Mouse (Mus musculus) CD4-positive naive resting alpha-beta T cell, adult 76 days (primary cell): ENCODE measurements around the gene Crygc. TPM values are rescaled to one million over a fixed set of nuclear protein-coding genes. Genes with fewer than 3 reads are reported as not detected.

Experiments
- total RNA-seq: library from RNA; stranded (reverse); gene quantifications from one replicate; pipeline ENCODE4 v1.2.4, GENCODE M21; 2023

The Crygc gene
- not detected for total RNA-seq

GRCm38 (mm10) chr1:65073589-65073988, at the start of gene Crygc:
Crygc (minus strand) TSS chr1:65073689.

GRCm38 (mm10) chr1:65122574-65123372, 49.3 kb upstream of the Crygc start, which contains the start of gene D630023F18Rik:
D630023F18Rik (minus strand) TSS chr1:65123214.

GRCm38 (mm10) chr1:65119438-65119837, 45.9 kb upstream of the Crygc start, which contains the start of gene Gm28845:
Gm28845 (minus strand) TSS chr1:65119558.

GRCm38 (mm10) chr1:65103273-65103672, 29.8 kb upstream of the Crygc start, which contains the start of gene Cryga:
Cryga (minus strand) TSS chr1:65103373.

GRCm38 (mm10) chr1:65082188-65082587, 8.7 kb upstream of the Crygc start, which contains the start of gene Crygb:
Crygb (minus strand) TSS chr1:65082288.

GRCm38 (mm10) chr1:65063352-65063751, 10.1 kb downstream of the Crygc start, which contains the start of gene Crygd:
Crygd (minus strand) TSS chr1:65063452.

GRCm38 (mm10) chr1:65050952-65051351, 22.5 kb downstream of the Crygc start, which contains the start of gene Cryge:
Cryge (minus strand) TSS chr1:65051149.

GRCm38 (mm10) chr1:65032641-65033040, 40.8 kb downstream of the Crygc start, which contains the start of gene Akr1cl:
Akr1cl (minus strand) TSS chr1:65032759.

Other genes starting within 250 kb of the Crygc start
- gene Plekhm3, start 116.9 kb downstream of the Crygc start, total RNA-seq, result 18.4 TPM
- gene Akr1cl, start 40.9 kb downstream of the Crygc start, total RNA-seq, result not detected
- gene Cryge, start 22.5 kb downstream of the Crygc start, total RNA-seq, result not detected
- gene Crygd, start 10.2 kb downstream of the Crygc start, total RNA-seq, result not detected
- gene Crygb, start 8.6 kb upstream of the Crygc start, total RNA-seq, result not detected
- not detected for gene Cryga, start 29.7 kb upstream of the Crygc start, total RNA-seq
- not detected for gene Gm28845, start 45.9 kb upstream of the Crygc start, total RNA-seq
- gene D630023F18Rik, start 49.5 kb upstream of the Crygc start, total RNA-seq, result not detected
- gene Idh1, start 112.8 kb upstream of the Crygc start, total RNA-seq, result 5.4 TPM
- gene Pikfyve, start 113.0 kb upstream of the Crygc start, total RNA-seq, result 40.3 TPM
- gene Pth2r, start 208.4 kb upstream of the Crygc start, total RNA-seq, result not detected